Mouse (Mus musculus): Measurements from ENCODE around the gene Lta.

Gene Lta

GRCm38 (mm10) chr17:35202442-35202841, 2.7 kb downstream of the Lta start:
- DNase-seq: no peak

- DNase-seq: no peak
These were observed 3.4 kb downstream of the Lta start, which contains the start of gene Tnf for GRCm38 (mm10) chr17:35201787-35202186. TSS of gene Tnf (minus strand) at chr17:35202007.

- no peak for DNase-seq
These were observed 4.0 kb downstream of the Lta start for GRCm38 (mm10) chr17:35201128-35201527.

GRCm38 (mm10) chr17:35200398-35200797, 4.8 kb downstream of the Lta start:
- no peak for DNase-seq

- DNase-seq: no peak
These were observed 6.2 kb downstream of the Lta start for GRCm38 (mm10) chr17:35198946-35199345.

- no peak for DNase-seq
These were observed 7.1 kb downstream of the Lta start for GRCm38 (mm10) chr17:35198029-35198428.

GRCm38 (mm10) chr17:35197126-35197525, 8.0 kb downstream of the Lta start:
- no peak for DNase-seq

GRCm38 (mm10) chr17:35196321-35196641, 8.9 kb downstream of the Lta start:
- no peak for DNase-seq

GRCm38 (mm10) chr17:35195631-35196320, 9.4 kb downstream of the Lta start:
- peak; percentile 63 for DNase-seq

- DNase-seq: no peak
These were observed 10.1 kb downstream of the Lta start for GRCm38 (mm10) chr17:35194844-35195630.

- DNase-seq: no peak
These were observed 11.0 kb downstream of the Lta start, which contains the start of gene Ltb for GRCm38 (mm10) chr17:35193881-35194843. TSS of gene Ltb (plus strand) at chr17:35194439.

GRCm38 (mm10) chr17:35192924-35193323, 12.2 kb downstream of the Lta start:
- DNase-seq: no peak

- no peak for DNase-seq
These were observed 13.4 kb downstream of the Lta start for GRCm38 (mm10) chr17:35191723-35192122.

GRCm38 (mm10) chr17:35190096-35190495, 15.1 kb downstream of the Lta start:
- no peak for DNase-seq

- no peak for DNase-seq
These were observed 16.0 kb downstream of the Lta start for GRCm38 (mm10) chr17:35189186-35189585.

- DNase-seq: no peak
These were observed 17.1 kb downstream of the Lta start, which contains the start of gene Lst1 for GRCm38 (mm10) chr17:35187959-35188610. TSS of gene Lst1 (minus strand) at chr17:35188439.

- DNase-seq: no peak
These were observed 17.8 kb downstream of the Lta start for GRCm38 (mm10) chr17:35187345-35187744.

GRCm38 (mm10) chr17:35186681-35187080, 18.5 kb downstream of the Lta start:
- no peak for DNase-seq

- DNase-seq: peak; percentile 52
These were observed 19.2 kb downstream of the Lta start for GRCm38 (mm10) chr17:35185639-35186611.

GRCm38 (mm10) chr17:35180093-35180492, 25.1 kb downstream of the Lta start:
- DNase-seq: no peak

- peak; percentile 64 for DNase-seq
These were observed 26.6 kb downstream of the Lta start for GRCm38 (mm10) chr17:35178528-35178927.

All from kidney, adult 11 months (tissue).